Mouse (Mus musculus) 3T3-L1 (cell line): ENCODE results near the gene Impdh2.

ENCODE experiments used
- DNase-seq: peaks from one replicate; pipeline ENCODE4 v3.0.0-alpha.2; 2015; ENCODE audit warnings: low read depth, low spot score

Gene Impdh2

DNA sequence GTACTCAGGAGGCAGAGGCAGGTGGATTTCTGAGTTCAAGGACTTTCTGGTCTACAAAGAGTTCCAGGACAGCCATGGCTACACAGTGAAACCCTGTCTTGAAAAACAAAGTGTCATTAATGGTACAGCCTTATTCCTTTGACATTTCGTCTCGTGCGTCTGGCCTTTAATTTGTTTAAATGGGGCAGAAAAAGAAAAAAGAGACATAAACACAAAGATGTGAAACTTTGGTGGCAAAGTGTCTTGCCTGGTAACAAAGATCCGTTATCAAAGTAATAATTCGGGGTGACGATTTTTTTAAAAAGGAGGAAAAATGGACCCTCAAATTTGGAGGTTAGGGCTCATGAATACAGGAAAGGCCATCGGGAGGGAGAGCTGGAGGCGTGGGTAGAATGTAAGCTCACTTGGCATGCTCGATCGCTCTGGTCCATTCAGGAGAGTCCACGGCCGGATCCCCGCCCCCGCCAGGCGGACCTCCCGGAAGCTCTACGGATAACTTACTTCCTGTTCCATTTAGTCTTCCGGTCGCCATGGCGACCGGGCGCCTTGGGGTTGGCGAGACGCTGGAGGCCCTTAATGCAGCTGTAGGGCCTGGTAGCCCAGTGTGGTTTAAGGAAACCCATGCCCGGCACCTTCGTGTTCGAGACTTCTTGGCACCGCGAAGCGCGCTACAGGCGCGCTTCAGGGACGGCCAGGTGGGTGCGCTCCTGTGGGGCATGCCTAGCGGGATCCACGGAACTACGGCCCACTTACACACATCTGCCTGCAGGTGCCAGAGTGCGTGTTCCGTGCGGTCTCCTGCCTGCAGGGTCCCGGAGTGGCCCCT lies 9.5 kb downstream of the Impdh2 start, which contains the start of gene Dalrd3:
Gene Dalrd3 (plus strand): TSS at position 506 of the 826 bp plus-strand sequence.
- peak; percentile 95 for DNase-seq

DNA sequence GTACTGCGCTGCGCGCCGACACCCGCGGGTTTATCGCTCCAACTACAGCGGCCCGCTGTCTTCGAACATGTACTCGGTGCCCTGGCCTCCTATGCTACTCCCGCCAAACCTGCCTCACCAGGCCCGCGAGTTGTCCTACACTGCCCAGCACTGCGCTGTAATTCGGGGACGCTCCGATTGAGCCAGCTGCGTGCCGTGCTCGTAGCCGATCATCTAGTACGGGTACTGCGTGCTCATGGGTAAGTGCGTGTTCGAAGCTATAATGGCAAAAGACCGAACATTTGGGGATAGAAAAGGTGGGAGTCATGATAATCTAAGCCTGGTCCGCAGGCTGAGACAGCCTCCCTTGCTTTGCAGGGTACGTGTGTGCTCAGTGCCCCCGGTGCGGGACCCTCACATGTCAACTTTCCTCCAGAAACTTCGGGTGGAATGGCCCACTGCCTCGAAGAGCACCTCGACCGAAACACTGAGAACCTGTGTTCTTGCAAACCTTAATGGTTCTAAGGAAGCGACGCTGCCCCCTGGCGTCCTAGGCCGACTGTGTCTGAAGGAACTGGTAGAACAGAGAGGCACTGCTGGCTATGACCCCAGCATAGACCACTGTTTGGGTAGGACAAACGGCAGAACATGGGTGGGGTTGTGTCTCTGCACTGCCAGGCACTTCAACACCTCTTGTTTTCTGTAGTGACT lies 10.3 kb downstream of the Impdh2 start:
- peak; percentile 89 for DNase-seq

DNA sequence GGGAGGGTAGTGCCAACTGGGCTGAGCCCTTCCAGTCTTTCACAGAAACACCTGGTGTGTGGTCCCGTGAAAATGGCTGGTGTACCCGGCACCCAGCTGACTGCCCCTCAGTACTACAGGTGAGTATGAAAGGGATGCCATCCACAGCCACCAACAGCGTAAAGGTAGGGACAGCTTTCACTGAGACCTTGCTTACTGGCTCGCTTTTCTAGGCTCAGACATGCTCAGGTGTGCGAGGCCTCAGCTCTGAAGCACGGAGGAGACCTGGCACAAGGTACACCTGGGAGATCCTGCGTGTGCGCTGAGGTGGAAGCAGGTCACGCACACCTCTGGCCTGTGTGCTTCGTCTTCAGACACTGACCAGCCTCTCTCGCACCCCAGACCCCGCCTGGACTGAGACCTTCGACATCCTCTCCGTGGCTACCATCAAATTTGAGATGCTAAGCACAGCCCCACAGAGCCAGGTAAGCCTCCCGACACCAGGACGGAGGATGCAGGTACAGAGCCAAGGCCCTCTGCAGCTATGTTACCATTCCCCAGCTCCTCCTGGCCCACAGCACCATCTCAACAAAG lies 11.4 kb downstream of the Impdh2 start:
- no peak for DNase-seq

DNA sequence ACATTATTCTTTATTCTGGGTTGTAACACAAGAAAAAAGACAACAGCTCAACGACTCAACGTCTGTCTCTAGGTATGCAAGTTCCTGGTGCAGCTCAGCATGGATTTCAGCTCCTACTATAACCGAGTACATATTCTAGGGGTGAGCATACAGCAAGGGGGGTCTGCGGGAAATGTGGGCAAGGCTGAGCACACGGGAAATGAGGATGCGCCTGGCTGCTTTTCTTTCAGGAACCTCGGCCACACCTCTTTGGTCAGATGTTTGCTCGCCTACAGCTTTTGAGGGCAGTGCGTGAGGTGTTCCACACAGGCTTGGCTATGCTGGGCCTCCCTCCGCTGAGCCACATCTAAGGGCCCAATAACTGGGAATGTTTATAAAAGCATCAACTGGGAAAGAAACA lies 12.2 kb downstream of the Impdh2 start:
- DNase-seq, result no peak

DNA sequence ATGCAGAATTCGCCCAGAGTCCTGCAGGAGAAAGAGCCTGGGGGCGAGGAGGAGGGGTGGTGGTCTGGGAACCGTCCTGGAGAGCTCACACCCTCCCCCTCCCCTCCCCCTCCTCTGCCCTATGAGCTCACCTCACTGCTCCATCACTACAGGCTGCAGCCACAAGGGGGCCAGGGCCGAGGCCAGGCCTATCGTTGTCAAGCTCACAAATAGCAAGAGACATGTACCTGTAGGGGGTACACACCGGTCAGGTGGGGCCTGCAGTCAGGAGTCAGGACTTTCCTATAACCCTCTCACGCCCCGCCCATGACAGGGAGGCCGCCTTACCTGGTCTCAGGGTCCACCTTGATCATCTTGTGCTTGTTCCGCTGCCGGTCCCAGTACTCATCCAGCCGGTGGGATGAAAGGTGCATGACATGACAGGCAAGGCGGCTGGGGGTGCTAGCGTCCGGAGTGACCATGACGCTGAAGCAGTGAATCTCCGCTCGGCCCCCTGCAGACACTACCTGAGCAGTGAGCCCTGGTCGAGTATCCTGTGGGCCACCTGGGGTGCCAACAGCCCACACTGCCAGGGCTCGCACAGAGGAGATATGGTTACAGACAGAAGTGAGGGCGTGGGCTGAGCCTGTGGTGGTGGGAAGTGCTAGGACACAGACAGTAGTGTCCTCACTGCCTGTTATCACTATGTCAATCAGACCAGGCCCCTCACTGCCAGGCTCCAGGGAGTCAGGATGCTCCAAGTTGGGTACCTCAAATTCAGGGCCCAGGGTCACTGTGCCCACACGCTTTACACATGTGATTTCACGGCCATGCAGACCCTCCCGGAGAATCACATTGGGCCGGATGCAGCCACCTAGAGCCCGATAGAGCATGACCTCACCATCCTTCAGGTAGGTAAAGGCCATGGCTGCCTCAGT lies 13.9 kb downstream of the Impdh2 start:
- peak; percentile 60 for DNase-seq

DNA sequence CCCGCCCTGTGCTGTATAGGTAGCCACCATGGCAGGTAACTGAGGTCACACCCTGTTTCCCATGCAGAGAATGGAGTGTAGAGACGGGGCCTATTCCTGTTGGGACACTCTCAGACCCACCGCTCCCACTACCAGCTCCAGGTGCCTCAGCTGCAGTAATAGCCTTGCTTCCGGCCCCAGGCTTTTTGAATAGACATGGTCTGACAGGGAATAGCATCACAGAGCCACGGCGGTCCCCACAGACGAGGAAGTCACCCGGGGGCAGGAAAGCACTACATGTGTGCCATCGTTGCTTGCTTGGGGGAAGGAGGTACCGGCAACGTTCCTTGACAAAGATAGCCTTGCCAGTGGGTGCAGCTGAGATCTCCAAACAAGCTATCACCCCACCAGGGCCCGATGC lies 14.8 kb downstream of the Impdh2 start:
- no peak for DNase-seq

DNA sequence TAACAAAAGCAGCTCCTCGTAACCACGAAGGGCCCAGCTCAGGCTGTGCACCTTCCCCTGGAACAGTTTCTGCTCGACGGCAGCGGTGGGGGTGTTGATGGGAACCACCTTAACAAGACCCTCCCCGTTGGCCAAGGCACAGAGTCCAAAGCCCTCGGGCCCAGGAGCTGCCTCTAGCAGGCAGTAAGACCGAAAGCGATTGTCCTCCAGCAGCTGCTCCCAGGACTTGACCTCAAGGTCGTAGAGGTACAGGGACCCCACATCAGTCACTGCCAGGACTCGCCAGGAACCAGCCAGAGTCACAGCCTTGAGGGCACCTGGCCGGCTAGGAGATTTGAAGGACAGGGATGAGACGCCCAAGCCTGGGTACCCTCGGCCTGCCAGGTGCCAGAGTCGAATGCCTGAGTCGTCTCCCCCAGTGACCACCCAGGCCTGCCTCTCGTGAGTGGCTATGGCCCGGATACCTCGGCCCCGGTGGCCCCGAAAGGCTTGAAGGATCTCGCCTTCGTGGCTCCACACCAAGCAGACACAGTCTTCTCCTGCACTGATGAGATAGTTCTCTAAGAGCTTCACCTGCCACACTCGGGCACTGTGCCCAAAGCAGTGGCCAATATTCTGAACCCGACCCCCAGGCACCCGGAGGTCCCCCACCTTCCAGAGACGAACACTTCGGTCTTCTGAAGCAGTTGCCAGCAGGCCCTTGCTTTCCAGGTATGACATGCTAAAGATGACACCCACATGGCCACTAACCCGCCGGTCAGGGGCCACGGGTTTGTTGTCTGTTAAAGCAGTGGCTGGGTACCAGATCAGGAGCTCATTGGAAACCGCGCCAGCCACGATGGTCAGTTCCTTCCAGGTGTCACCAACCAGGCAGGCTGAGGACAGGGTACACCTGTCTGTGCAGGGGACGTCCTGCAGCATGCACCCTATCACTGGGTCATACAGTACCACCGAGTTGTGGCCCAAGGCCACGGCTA lies 15.5 kb downstream of the Impdh2 start:
- no peak for DNase-seq

DNA sequence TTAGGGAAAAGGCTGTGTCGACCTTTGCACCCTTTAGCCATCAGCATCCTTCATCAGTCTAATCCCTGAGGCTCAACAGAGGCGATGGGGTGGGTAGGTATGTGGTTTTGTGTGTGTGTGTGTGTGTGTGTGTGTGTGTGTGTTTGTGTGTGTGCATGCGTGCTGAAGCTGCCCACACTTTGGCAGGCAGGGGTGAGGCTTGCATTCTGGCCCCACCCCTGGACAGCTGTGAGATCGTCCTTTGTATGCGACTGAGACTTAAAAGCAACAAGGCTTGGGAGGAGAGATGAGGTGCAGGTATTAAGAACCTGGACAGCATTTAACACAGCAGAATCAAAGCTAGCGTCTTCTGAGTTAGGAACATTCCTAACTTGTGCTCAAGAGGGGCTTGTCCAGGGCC lies 16.9 kb downstream of the Impdh2 start:
- no peak for DNase-seq

DNA sequence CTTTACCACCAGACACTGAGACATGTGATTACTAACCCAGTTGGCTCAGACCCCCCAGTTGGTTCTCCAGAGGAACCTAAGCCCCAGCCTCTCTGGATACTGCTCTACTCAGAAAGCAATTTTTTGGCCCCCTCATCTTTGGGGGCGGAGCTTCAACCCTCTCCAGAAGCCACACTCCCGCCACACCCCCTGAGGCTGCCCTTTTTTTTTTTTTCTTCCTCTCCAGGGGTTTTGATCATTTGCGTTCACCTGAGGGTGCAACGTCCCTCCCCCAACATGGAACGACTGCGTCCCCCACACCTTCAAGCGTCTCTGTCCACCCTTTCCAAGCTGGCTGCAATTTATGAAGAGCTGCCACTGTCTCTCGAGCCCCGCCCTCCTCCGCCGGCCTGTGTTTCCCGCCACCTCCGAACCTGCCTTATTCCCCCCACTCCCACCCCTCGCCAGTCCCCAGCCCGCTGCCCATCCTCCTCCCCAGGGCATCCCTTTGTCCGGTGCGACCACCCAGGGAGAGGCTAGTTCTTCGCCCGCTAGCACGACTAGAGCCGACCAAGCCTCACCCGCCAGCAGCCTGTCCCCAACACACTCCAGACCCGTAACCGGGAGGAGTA lies 18.0 kb downstream of the Impdh2 start:
- DNase-seq, result peak; percentile 68

DNA sequence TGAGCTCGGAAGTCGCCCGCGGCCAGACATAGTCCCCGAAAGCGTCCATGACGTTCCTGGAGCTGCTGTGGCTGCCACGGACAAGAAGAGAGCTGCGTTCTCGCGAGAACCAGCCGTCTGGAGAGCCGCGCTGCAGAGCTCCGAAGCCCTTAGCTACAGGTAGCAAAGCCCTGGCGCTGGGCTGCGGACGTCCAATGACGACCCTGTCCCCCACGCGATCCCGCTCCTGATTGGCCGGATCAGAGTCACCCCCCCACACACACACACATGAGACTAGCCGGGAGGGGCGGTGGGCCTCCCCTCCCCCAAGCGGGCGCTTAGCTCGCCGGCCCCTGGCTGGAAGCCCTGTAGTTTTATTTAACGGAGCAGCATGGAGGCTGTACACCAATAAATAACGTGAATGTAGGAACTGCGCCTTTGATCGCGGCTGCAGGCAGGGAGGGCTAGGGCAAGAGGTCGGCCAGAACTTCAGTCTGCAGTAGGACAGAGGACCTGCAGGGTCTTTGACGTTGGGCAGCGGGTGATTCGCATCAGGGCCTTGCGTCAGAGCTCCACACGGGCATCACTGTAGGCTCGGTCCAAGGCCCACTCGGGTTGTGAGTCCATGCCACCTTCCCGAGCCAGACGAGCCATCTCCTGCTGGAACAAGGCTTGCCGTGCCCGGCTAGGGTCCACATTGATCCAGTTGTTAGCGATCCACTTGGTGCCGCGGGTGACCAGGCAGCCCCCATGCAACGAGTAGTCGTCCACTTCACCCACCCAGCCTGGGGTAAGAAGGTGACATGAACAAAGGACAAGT lies 18.7 kb downstream of the Impdh2 start, which contains the start of gene Wdr6:
Gene Wdr6 (minus strand): TSS at position 195 of the 799 bp plus-strand sequence.
- peak; percentile 91 for DNase-seq

DNA sequence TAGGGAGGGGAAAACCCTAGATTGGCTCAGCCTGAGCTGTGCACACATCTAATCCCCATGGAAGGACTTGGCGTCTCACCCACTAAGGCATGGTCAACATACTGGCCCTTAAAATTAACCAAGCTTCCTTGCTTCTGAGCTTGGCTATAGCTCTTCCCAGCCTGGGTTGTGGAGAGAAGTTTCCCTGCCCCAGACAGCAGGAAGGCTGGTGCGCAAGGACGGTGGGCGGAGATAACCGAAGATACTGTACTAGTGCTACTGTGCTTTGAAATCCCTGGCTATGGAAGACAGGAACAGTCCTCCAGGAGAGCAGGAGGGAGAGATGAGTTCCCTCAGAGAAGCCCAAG lies 19.2 kb downstream of the Impdh2 start:
- DNase-seq, result no peak

DNA sequence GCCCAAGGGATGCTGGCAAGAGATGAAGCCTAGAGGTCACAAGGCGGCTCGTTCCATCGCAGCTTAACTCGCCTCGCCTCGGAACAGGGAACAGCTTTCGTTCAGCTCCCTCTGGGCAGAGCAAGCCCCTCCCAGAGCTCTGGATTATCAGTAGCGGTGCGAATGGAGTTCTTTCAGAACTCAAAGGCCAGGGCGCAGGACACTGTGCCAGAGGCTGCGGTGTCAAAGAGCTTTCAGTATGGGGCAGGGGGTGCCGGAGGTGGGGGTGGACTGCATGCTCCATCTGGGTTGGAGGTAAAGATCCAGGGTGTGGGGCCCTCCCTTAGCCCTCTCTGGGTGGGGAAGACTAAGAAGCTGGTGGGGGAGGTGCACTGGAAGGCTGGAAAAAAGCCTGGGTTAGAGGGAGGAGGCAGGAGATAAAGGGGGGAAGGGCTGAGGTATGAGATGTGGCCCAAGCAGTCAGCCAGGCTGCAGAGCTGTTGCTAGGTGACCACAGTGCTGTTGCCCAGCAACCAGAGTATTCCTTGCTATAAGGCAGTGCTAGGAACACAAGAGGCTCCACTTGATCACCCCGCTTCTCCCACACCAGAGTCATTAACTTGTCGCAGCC lies 27.6 kb downstream of the Impdh2 start:
- no peak for DNase-seq

DNA sequence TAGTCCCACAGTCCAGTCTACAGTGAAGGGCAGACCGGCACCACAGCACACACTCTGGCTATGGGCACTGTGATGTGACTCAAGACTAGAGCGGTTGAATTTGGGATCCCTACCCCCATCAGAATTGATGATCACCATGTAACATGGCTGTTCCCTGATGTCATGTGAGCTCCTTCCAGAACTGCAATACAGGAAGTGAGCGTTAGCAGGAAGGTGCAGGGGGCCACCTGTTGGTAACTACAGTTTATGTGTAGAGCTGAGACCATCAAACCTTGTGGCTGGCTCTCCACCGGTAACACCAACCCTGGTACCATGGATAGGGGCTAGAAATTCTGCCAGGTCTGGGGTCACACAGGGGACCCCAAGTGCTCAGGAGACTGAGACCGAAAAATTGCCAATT lies 29.1 kb downstream of the Impdh2 start:
- peak; percentile 21 for DNase-seq

DNA sequence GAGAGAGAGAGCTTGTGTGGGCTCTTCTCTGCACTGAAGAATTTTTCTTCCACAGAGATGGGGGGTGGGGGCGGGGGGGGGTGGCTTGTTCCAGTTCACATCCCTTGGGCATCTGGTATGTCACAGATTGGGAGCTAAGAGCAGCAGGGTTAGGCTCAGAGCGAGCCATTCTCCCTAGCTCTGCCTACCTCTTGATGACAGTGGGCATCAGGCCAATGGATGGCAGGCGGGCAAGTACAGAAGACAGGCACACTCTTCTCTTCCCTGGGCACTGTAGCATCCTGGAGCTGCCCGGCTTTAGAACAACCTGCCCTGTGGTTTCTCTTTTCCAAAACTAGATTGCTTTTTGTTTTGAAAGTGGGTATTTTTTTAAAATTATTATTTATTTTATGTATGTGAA lies 31.4 kb downstream of the Impdh2 start:
- no peak for DNase-seq

DNA sequence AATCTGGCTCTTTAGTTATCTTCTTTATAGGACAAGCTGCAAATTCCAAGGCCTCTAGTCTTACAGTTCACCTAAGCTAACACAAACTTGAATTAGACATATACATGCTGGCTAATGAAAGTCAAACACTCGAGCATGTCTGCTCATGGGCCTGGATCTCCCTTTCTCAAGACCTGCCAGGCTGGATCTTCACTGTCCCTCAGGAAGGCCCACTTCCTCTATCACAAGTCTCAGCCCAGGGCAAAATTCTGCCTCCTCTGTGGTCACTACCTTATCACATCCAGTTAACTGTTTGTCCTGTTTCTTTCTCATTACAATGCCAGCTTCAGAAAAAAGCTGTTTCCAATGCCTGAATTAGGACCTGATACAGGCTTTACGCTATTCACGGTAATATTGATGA lies 34.3 kb downstream of the Impdh2 start:
- DNase-seq, result no peak

DNA sequence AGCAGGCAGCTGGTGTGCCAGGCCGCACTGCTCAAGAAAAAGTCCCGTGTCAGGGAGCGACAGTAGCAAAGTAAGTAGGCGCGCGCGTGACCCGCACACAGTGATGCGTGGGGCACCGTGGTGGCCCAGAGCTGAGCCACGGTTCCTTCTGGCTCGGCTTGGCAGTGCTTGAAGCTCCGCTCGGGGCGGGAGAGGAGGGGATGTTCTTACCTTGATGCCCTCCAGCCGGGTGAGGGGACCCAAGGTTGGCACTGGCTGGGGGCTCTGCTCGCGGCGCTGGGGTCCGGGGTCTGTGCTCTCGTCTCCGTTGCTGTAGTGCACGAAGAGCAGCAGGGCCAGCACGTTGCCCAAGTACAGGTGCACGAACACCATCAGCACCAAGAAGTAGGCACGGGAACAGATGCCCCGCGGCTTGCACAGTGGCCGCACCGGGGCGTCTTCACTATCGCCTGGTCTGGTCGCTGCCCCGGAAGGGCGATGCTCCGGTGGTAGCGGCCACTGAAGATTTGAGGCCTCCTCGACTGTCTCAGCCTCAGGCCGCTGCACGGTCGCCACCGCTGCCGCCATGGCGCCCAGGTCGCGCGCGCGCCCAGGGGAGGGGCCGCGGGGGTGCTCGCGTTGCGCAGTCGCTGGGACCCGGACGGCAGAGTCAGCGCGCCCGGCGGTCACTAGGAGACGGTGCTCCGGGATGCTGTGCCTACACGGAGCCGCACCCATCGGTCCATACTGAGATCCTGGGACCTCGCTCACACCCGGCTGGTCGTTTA lies 37.1 kb downstream of the Impdh2 start, which contains the start of gene P4htm:
Gene P4htm (minus strand): TSS at position 670 of the 767 bp plus-strand sequence.
- no peak for DNase-seq

DNA sequence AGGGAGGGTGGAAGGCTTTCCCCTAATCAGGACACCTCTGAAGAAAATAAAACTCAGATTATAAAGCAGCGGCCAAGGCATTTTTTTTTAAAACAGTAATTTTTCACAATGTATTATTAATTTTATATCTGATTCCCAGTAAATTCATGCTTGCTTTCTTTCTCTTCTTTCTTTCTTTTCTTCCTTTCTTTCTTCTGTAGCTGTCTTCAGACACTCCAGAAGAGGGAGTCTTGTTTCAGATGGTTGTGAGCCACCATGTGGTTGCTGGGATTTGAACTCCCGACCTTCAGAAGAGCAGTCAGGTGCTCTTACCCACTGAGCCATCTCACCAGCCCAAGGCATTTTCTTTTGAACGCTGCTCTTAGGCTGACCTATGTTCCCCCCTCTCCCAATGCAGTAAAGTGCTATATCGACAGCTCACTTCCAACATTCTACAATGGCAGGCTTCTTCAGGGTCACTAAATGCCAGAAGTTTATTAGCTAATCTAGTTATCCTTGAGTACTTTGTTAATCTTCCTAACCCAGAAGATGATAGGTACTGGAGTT lies 39.0 kb downstream of the Impdh2 start:
- no peak for DNase-seq

DNA sequence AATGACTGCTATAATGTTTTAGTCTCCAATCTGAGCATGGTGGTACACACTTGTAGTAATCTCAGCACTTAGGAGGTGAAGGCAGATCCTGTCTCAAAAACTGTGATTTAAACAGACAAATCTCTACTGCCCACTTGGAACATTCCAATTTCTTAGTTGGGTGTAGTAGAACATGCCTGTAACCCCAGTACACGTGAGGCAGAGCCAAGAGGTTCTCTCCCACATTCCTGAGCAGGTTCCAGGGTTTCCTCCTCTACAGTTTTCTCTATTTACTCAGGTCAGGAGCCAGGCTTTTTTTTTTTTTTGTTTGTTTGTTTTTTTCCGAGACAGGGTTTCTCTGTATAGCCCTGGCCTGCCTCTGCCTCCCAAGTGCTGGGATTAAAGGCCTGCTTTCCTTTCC lies 39.9 kb downstream of the Impdh2 start:
- DNase-seq, result no peak
